Mouse (Mus musculus) spleen, adult 2 months (tissue): ENCODE measurements around the gene Gm45837.

ENCODE experiments used
- CTCF ChIP-seq: fragments of 200-500 bp; IDR thresholded peaks from 2 replicates; pipeline ENCODE4 v1.5.1; 2011; ENCODE audit warnings: mild to moderate bottlenecking, inconsistent platforms; ENCODE audit not compliant: insufficient read depth, insufficient read length, insufficient replicate concordance; ENCODE audit errors: extremely low read depth
- POLR2A ChIP-seq: fragments of 200-500 bp; IDR thresholded peaks from 2 replicates; pipeline ENCODE4 v1.6.1; 2011; ENCODE audit warnings: low read depth, low read length, inconsistent platforms

DNA sequence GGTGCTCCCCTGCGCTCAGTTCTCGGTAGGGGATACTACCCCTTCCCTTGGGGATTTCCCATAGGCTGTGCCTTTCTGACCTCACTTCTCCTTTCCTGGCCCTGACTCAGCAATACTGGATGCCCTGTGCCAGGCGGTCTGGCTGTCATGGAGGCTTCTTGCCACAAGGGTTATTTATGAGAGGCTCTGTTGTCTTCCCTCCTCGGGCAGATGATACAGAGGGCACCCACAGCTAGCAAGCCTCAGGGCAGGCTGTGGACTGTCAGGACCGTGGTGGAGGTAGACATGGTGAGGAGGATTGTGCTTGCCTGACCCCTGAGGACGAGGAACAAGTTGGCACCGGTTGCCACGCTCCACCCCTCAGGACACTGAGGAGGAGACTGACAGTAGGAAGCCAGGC, 28.3 kb upstream of the Gm45837 start:
- TF ChIP-seq CTCF: no peak
- TF ChIP-seq POLR2A: no peak
